Mouse (Mus musculus) hindbrain, embryonic 15.5 days (tissue): ENCODE measurements around the gene Fbxl13. TPM values are rescaled to one million over a fixed set of nuclear protein-coding genes. Genes with fewer than 3 reads are reported as not detected.

Experiments
- ATAC-seq: fragments of 200-750 bp; cut with Nextera tagmentation; 2 replicates; pipeline ENCODE4 v1.8.0; 2017; ENCODE audit warnings: low read depth, moderate number of reproducible peaks, moderate TSS enrichment; ENCODE audit not compliant: low FRiP score
- H3K27ac ChIP-seq: fragments of 300-500 bp; sonication (generic); replicated peaks from 2 replicates; pipeline ENCODE4 v1.5.1; 2015; ENCODE audit warnings: mild to moderate bottlenecking, inconsistent platforms
- H3K27me3 ChIP-seq: fragments of 300-500 bp; sonication (generic); 2 replicates; pipeline ENCODE4 v1.6.1; 2015; ENCODE audit warnings: control low read depth, inconsistent platforms
- H3K36me3 ChIP-seq: fragments of 300-500 bp; sonication (generic); 2 replicates; pipeline ENCODE4 v1.6.1; 2015; ENCODE audit warnings: control low read depth, inconsistent platforms
- H3K4me1 ChIP-seq: fragments of 300-500 bp; sonication (generic); replicated peaks from 2 replicates; pipeline ENCODE4 v1.6.1; 2015; ENCODE audit warnings: control low read depth, inconsistent platforms
- H3K4me2 ChIP-seq: fragments of 300-500 bp; sonication (generic); 2 replicates; pipeline ENCODE4 v1.6.1; 2015; ENCODE audit warnings: moderate library complexity, mild to moderate bottlenecking, inconsistent platforms
- H3K4me3 ChIP-seq: fragments of 300-500 bp; sonication (generic); 2 replicates; pipeline ENCODE4 v1.5.1; 2015; ENCODE audit warnings: mild to moderate bottlenecking, inconsistent platforms
- H3K9ac ChIP-seq: fragments of 300-500 bp; sonication (generic); 2 replicates; pipeline ENCODE4 v1.6.1; 2015; ENCODE audit warnings: inconsistent platforms
- H3K9me3 ChIP-seq: fragments of 300-500 bp; sonication (generic); 2 replicates; pipeline ENCODE4 v1.6.1; 2016; ENCODE audit warnings: control low read depth, inconsistent platforms
- WGBS: fragments of 180-500 bp; shearing (Covaris S2); methylation state at CpG from one replicate; pipeline ENCODE4 v1.1.7; 2015; 5-methylcytosine and 5-hydroxymethylcytosine counted together
- polyA plus RNA-seq: library from polyadenylated mRNA; unstranded; fragments of >200 nt; fragmentation: Nextera tagmentation; extraction: Ambion mirVana; gene quantifications from 2 replicates; pipeline ENCODE4 v1.2.1, GENCODE M21; 2015

Fbxl13 gene
- polyA plus RNA-seq, 1 experiment from 2014 or later: 0.40 TPM

DNA sequence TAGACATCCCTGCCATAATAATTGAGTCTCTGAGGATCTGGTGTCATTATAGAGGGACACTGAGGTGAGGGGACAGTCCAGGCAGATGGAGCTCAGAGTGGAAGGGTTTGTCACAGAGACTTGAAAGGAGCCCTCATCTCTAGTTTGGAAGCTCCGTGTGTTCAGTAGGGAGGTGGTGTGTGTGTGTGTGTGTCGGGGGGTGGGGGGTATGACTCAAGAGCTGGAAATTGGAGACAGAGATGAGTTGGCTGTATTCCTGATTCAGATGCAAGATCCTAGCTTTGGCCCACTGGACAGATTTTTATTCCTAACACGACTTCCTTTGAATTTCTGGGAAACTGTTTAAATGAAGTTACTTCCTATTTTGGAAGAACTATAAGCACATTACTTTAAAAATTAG is 158.1 kb downstream of the Fbxl13 start:
- H3K4me1 ChIP-seq: peaks cover 4% of the 10 kb centered on the region
- 83% methylated on average over 3 of the region's 3 CpGs for WGBS
- ATAC-seq: no peak

DNA sequence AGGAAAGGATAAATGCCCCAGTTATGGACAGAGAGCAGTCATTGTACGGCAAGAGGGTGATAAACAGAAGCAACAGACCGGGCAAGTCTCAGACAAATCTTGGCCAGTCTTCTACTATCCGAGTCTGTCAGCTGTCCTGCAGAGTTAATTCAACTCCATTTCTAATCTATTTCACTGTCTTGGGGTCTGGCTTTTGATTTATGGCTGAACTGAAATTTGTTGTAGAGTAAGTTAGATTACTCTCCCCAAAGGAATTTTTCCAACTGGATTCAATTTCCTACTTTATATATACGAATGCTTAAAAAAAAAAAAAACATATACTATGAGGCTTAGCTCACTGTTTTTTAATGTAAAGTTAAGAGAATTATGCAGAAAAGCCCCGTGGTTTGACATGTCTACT is 158.6 kb downstream of the Fbxl13 start:
- no peak overlapping the region for H3K9ac ChIP-seq
- WGBS: 81% methylated on average over 5 of the region's 5 CpGs
- H3K9me3 ChIP-seq: no peaks in the 10 kb centered on the region
- H3K27ac ChIP-seq: no peak overlapping the region
- H3K4me3 ChIP-seq: no peak overlapping the region
- peaks cover 4% of the 10 kb centered on the region for H3K4me1 ChIP-seq
- no peaks in the 10 kb centered on the region for H3K36me3 ChIP-seq
- ATAC-seq: no peak
- H3K27me3 ChIP-seq: no peaks in the 10 kb centered on the region
- no peak overlapping the region for H3K4me2 ChIP-seq

More for the DNA sequence above, 158.1 kb downstream of the Fbxl13 start:
- no peak overlapping the region for H3K4me3 ChIP-seq
- H3K9me3 ChIP-seq: no peaks in the 10 kb centered on the region
- no peak overlapping the region for H3K27ac ChIP-seq
- no peak overlapping the region for H3K9ac ChIP-seq
- no peak overlapping the region for H3K4me2 ChIP-seq
- no peaks in the 10 kb centered on the region for H3K36me3 ChIP-seq
- no peaks in the 10 kb centered on the region for H3K27me3 ChIP-seq

DNA sequence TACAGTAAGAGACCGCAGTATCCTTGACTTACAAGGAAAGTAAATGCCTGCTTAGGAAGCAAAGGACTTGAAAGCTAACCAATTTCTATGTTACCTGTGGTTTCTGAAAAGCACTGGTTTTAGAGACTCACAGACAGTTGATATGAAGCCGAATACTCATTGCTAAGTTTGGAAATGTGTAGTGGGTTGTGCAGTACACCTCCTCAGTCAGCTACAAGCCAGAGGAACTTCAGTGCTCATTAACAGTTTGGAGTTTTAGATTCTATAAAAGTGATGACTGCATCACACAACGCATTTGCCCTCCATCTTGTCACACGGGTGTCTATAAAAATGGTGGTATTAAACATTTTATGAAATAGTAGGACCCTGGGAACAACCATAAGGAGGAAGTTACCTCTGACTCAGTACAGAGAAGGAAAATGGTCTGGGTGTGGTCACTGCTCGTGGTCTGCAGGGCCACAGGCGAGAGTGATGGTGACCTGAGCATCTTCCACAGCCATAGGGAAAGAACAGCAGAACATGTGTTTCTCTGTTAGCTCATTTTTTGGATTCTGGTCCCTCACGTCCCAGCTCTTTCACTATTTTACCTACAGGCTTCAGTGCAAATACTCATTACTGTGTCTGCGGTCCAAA is 160.1 kb downstream of the Fbxl13 start:
- no peak overlapping the region for H3K9ac ChIP-seq
- peaks cover 4% of the 10 kb centered on the region for H3K4me1 ChIP-seq
- H3K27ac ChIP-seq: no peak overlapping the region
- no peaks in the 10 kb centered on the region for H3K9me3 ChIP-seq
- 0 out of 2 replicates have a peak, but pooled peaks cover 8% of the 10 kb centered on the region for H3K36me3 ChIP-seq
- no peak overlapping the region for H3K4me2 ChIP-seq
- WGBS: 94% methylated on average over 8 of the region's 8 CpGs
- ATAC-seq: no peak
- no peaks in the 10 kb centered on the region for H3K27me3 ChIP-seq
- H3K4me3 ChIP-seq: no peak overlapping the region

DNA sequence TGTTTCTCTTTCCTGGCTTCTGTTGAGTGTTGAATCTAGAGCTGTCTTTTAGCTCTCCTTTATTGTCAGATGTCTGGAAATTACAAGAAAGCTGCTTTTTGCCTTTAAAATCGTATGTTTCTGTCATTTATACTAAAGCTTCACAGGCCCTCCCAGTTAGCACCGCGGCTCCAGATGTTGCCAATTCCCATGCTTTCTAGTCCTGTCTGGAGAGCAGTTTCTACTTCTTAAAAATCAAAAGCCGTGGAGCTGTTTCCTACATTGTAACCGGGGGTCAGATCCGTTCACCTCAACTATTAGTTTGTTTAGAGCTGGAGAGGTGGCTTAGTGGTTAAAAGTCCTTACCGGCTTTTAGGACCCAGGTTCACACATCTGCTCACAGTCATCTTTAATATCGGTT is 162.2 kb downstream of the Fbxl13 start:
- H3K36me3 ChIP-seq: 0 out of 2 replicates have a peak, but pooled peaks cover 9% of the 10 kb centered on the region
- ATAC-seq: no peak
- WGBS: 87% methylated on average over 8 of the region's 8 CpGs
- no peaks in the 10 kb centered on the region for H3K9me3 ChIP-seq
- no peaks in the 10 kb centered on the region for H3K4me1 ChIP-seq
- no peak overlapping the region for H3K4me2 ChIP-seq
- no peak overlapping the region for H3K9ac ChIP-seq
- H3K27ac ChIP-seq: no peak overlapping the region
- H3K27me3 ChIP-seq: no peaks in the 10 kb centered on the region
- no peak overlapping the region for H3K4me3 ChIP-seq

DNA sequence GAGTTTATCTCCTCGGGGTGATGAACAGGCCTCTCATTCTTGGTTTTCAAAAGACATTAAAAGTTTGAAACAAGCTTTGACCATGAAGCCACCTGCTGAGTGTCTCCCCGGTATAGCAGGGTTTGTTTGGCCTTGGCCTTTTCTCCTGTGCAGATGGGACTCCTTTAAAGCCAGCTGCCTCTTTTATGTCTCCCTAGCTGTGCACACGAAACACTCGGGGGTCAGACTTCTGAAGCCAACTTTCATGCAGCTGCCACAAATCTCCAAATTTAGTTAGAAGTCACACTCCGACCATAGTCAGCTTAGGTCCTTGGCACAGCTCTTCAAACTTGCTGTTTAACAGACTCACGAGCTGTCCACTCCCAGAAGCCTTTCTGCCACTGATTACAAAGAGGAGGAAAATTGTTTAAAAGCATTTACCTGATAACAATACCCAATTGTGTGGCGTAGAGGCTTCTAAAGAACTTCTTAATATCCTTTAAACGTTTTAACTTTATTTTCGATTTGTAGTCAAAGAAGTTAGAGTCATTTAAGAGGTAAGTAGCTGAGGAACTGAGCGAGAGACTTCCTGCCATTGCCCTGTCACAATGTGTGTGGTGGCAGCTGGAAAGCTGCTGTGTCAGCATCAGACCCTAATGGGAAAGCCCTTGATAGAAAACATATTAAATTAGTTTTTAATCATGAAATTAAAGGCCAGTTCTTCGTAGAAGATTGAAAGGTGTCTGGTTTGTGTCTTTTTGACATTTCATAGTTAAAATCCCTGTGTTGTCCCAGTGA is 162.8 kb downstream of the Fbxl13 start:
- no peaks in the 10 kb centered on the region for H3K27me3 ChIP-seq
- H3K27ac ChIP-seq: no peak overlapping the region
- H3K4me3 ChIP-seq: no peak overlapping the region
- H3K4me1 ChIP-seq: no peaks in the 10 kb centered on the region
- no peaks in the 10 kb centered on the region for H3K9me3 ChIP-seq
- 38% methylated on average over 11 of the region's 11 CpGs for WGBS
- ATAC-seq: no peak
- no peak overlapping the region for H3K9ac ChIP-seq
- H3K4me2 ChIP-seq: no peak overlapping the region
- H3K36me3 ChIP-seq: 0 out of 2 replicates have a peak, but pooled peaks cover 9% of the 10 kb centered on the region

DNA sequence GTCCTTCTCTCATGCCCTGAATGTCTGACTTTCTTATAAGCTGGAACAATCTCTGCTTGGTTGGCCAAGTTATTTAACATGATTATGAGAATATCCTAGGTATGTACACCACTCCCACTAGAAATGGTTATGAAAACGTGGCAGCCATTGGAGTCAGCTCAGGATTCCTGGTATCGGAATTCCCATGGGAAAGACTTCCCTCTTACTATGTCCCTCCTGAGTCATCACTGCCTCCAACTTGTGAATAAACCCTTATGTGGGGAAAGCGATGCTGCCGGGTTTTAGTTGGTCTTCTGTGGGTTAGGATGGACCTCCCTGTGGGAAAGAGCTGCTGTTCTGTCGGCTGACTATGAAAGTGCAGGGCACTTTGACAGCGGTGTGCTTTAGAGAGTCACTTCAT is 163.9 kb downstream of the Fbxl13 start:
- Histone ChIP-seq H3K9me3 (no peaks in the 10 kb centered on the region), H3K27ac (no peak overlapping the region), H3K4me1 (no peaks in the 10 kb centered on the region), H3K4me2 (no peak overlapping the region), H3K27me3 (no peaks in the 10 kb centered on the region), H3K36me3 (0 out of 2 replicates have a peak, but pooled peaks cover 9% of the 10 kb centered on the region), H3K9ac (no peak overlapping the region), H3K4me3 (no peak overlapping the region)
- 82% methylated on average over 6 of the region's 6 CpGs for WGBS
- no peak for ATAC-seq

DNA sequence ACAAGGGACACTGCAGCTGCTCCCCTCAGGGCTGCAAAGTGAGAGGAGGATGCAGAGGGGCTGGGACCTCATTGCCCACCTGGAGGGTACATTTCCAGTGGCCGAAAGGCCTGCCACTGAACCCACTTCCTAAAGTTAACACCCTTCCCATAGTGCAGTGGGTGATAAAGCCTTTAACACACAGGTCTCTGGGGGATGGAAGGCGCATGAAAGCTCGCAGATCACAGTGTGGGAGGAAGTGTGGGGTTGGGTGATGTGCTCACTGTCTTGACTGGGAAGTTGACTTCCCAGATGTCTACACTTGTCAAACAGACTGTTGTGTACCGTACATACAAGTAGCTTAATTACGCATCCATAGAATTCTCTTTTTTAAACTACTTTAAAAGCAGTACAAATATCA is 165.7 kb downstream of the Fbxl13 start:
- H3K4me2 ChIP-seq: no peak overlapping the region
- no peaks in the 10 kb centered on the region for H3K9me3 ChIP-seq
- no peak for ATAC-seq
- 0 out of 2 replicates have a peak, but pooled peaks cover 9% of the 10 kb centered on the region for H3K36me3 ChIP-seq
- H3K9ac ChIP-seq: no peak overlapping the region
- 92% methylated on average over 5 of the region's 5 CpGs for WGBS
- H3K27ac ChIP-seq: no peak overlapping the region
- H3K27me3 ChIP-seq: no peaks in the 10 kb centered on the region
- no peak overlapping the region for H3K4me3 ChIP-seq
- no peaks in the 10 kb centered on the region for H3K4me1 ChIP-seq

DNA sequence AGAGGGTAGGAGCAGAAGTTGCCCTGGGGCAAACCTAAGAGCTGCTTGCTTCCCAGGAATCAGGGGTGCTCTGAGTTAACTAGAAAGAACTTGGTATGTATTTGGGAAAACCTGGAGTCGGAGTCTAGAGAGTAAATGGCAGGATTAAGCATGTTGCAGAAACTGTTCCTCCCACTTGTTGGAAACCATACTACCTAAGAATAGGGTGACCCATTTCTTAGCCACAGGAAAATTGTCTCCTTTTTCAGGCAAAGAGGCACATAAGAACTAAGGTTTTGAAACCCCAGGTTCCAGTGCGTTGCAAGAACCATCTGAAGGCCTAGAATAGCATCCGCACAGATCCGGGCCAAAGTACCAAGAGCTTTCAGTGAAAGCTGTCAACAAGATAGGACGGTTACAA is 167.0 kb downstream of the Fbxl13 start:
- WGBS: 94% methylated on average over 5 of the region's 5 CpGs
- H3K4me3 ChIP-seq: no peak overlapping the region
- H3K4me1 ChIP-seq: no peaks in the 10 kb centered on the region
- H3K9me3 ChIP-seq: no peaks in the 10 kb centered on the region
- no peak overlapping the region for H3K27ac ChIP-seq
- no peak overlapping the region for H3K4me2 ChIP-seq
- no peaks in the 10 kb centered on the region for H3K27me3 ChIP-seq
- H3K36me3 ChIP-seq: 0 out of 2 replicates have a peak, but pooled peaks cover 9% of the 10 kb centered on the region
- H3K9ac ChIP-seq: no peak overlapping the region
- no peak for ATAC-seq

DNA sequence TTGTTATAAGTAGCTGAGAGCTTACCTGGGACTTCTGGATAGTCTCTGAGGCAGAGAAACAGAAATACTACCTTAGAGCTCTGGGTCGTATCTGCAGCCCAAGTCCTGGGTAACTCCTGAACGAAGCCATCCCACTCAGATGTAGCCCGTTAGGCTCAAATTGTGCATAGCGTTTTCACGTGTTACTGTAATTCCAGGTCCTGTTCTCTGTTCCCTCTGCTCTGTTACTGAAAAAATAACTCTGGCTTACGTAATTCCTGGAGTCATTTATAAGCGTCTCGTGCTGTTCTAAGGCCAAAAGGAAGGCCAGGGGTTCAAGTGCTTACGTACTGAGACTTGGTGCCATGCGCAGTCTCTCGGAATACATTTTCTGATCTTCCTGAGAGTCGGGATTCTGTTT is 177.3 kb downstream of the Fbxl13 start:
- WGBS: 89% methylated on average over 12 of the region's 12 CpGs
- Histone ChIP-seq H3K9me3 (no peaks in the 10 kb centered on the region), H3K4me2 (no peak overlapping the region), H3K27me3 (no peaks in the 10 kb centered on the region), H3K27ac (no peak overlapping the region), H3K4me3 (no peak overlapping the region), H3K4me1 (no peaks in the 10 kb centered on the region), H3K9ac (no peak overlapping the region), H3K36me3 (no peaks in the 10 kb centered on the region)
- no peak for ATAC-seq

DNA sequence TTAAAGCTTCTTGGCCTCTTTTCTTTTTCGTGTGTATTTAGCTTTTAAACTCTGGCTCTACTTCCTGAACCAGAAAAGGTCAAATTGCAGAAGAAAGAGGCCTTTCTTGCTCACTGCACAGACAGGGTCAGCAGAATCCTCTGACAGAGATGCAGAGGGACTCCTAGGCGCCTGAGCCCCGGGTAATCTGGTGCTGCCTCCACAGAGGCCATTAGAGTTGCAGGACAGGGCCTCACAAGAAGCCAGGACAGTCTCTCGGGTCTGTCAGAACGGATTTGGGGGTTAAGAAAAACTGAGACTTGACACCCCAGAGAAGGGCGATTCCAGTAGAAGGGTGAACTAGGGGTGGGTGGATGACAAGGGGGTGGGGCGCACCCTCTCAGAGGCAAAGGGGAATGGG is 178.0 kb downstream of the Fbxl13 start:
- Histone ChIP-seq H3K4me1 (no peaks in the 10 kb centered on the region), H3K9ac (no peak overlapping the region), H3K27ac (no peak overlapping the region), H3K27me3 (no peaks in the 10 kb centered on the region), H3K36me3 (no peaks in the 10 kb centered on the region), H3K4me2 (no peak overlapping the region), H3K9me3 (no peaks in the 10 kb centered on the region), H3K4me3 (no peak overlapping the region)
- 72% methylated on average over 7 of the region's 7 CpGs for WGBS
- ATAC-seq: no peak

DNA sequence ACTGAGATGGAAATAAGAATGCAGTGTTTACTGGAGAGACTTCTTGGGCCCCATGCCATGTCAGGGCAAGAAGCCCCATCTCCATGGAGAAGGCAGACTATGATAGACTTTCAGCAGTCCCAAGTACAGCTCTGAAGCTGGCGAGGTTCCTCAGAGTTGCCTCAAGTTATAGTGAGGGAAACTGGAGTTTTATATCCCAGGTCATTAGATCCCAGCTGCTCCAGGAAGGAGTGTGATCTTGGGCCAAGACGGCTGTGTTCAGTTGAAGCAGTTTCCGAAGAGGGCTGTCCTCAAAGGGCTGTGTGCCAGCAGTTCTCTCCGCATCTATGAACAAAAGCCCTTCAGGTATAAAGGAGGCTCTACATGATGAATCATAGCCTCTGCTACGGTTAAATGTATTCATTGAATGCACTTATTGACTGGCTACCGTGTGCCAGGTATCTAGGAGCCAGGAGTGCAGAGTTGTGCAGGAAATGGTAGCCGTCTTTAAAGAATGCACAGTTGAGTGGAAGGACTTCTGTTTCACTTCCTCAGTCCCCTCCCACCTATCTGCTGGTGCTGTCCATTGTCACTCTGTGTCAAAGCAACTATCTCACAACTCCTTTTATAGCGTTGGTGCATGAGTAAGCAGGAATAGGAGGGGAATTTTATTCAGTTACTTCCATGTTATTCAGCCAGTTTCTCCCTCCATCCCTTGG is 204.5 kb downstream of the Fbxl13 start:
- Histone ChIP-seq H3K4me3 (no peak overlapping the region), H3K4me2 (no peak overlapping the region), H3K9me3 (no peaks in the 10 kb centered on the region), H3K9ac (no peak overlapping the region), H3K27me3 (no peaks in the 10 kb centered on the region), H3K36me3 (no peaks in the 10 kb centered on the region), H3K27ac (no peak overlapping the region; the same call in 1 of the 2 replicates), H3K4me1 (no peaks in the 10 kb centered on the region)
- WGBS: 57% methylated on average over 8 of the region's 8 CpGs
- peak; percentile 84 for ATAC-seq

DNA sequence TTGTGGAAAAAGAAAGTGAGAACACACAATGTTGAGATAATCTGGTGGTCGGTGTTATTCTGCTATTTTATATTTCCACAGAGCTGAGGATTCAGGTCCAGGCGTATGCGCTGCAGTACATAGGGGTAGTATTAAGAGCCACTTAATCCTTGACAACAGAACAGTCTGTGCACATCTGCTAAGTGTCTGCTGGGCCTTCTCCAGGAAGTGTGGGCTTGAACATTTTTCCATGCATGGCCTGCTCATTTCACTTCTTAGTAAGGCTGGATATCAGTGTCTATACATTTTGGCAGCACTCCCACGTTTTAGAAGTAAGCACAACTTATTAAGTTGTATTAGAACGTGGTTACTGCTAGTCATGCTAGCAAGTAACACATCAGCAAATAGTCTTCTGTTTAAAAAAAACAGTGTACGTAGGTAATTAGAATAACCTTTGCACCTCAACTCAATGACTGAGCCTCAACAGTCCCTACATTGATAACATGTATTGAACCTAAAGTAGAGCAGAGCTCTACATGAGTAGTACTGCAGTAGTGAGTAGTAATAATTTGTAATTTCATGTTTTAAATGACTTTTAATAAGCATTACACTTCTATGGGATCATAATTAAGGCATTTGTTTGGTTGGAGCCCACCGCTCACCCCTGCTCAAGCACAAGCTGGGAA is 205.9 kb downstream of the Fbxl13 start:
- Histone ChIP-seq H3K36me3 (no peaks in the 10 kb centered on the region), H3K9ac (no peak overlapping the region), H3K4me2 (no peak overlapping the region), H3K27ac (no peak overlapping the region), H3K4me1 (no peaks in the 10 kb centered on the region; the same call in 1 of the 2 replicates), H3K27me3 (no peaks in the 10 kb centered on the region), H3K4me3 (no peak overlapping the region), H3K9me3 (no peaks in the 10 kb centered on the region)
- no peak for ATAC-seq
- WGBS: 91% methylated on average over 7 of the region's 7 CpGs
